Mouse (Mus musculus) testis, adult 2 months (tissue): ENCODE data around the gene Chrdl2.

Source experiments
- CTCF ChIP-seq: fragments of 200-500 bp; IDR thresholded peaks from 2 replicates; pipeline ENCODE4 v1.5.1; 2012; ENCODE audit warnings: low read depth, mild to moderate bottlenecking, inconsistent platforms, low read length, moderate library complexity; ENCODE audit not compliant: control insufficient read depth, insufficient read depth, insufficient replicate concordance
- POLR2A ChIP-seq: fragments of 200-500 bp; IDR thresholded peaks from 2 replicates; pipeline ENCODE4 v1.6.1; 2012; ENCODE audit warnings: low read depth, mild to moderate bottlenecking, inconsistent platforms, low read length, moderate library complexity; ENCODE audit not compliant: control insufficient read depth

DNA sequence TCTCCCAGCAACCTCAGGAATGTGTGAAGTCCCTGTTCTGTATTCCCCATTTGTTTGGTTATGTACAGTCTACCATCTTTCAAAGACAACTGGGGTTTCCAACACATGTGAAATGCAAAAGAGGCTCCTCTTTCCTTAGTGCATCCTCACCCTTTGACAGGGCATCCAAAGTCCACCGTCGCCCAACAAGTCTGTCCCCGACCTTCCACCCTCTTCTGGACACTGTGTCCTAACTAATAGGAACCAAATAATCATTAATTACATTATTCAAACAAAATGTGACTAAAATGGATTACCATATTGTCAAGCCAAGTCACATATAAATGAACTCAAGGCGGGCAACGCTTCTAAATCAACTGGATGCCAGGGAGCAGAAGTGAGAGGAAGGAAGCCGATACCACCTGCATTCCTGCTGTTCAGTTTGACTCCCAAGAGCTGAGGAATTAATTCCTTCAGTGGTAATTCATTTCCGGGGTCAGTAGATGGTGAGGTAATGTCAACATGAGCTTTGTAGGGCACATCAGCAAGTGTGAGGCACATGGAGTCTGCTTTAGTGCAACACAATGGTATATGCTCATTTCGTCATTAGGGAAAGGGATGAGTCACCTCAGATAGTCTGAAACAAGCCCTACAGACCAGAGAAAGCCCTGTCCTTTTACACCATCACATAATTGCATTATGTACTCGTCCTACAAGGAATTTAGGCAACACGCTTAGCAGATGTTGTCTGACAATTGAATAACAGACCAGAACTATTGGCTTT lies 31.6 kb upstream of the Chrdl2 start:
- no peak for TF ChIP-seq CTCF
- TF ChIP-seq POLR2A, result no peak
